Mouse (Mus musculus) lung, adult 18-20 months (tissue): ENCODE results near the gene Ankib1.

Experiments used
- DNase-seq, 2 experiments: peaks; one replicate each; pipeline ENCODE4 v3.0.0; 2022; ENCODE audit warnings: mixed read lengths in 2 of 2

Ankib1 gene

GRCm38 (mm10) chr5:3645326-3645725 lies 157.4 kb downstream of the Ankib1 start:
- no peak for DNase-seq

GRCm38 (mm10) chr5:3644621-3645020 lies 158.1 kb downstream of the Ankib1 start:
- DNase-seq: no peak
